Mouse (Mus musculus): Measurements from ENCODE around the gene Fiz1. TPM values are rescaled to one million over a fixed set of nuclear protein-coding genes. Genes with fewer than 3 reads are reported as not detected.
A peak's percentile ranks its signal among the peaks of the same experiment; 100 is the strongest.

Fiz1 gene
- polyA plus RNA-seq (2012; ENCODE audit: insufficient read depth, low replicate concordance): 17.2 and 28.0 TPM in 2 replicates

GRCm38 (mm10) chr7:5014251-5015117 lies at the start of gene Fiz1, which contains the start of gene Zfp524:
Gene Fiz1 (minus strand): TSS chr7:5014697.
Gene Zfp524 (plus strand): TSS chr7:5014415.
- Histone ChIP-seq H3K4me1 (peaks cover 49% of the 10 kb centered on the region), H3K36me3 (replicated peaks; ENCODE audit: low read length) (peaks cover 56% of the 10 kb centered on the region), H3K9me3 (0 out of 2 replicates have a peak, but pooled peaks cover 3% of the 10 kb centered on the region)

GRCm38 (mm10) chr7:5062360-5063001 lies 48.0 kb upstream of the Fiz1 start:
- peaks cover 71% of the 10 kb centered on the region for H3K4me1 ChIP-seq
- no peaks in the 10 kb centered on the region for H3K9me3 ChIP-seq
- TF ChIP-seq GATA1 (IDR thresholded peaks at IDR 0.05; ENCODE audit: borderline replicate concordance, low read length) (no peak), FLI1 (IDR thresholded peaks at IDR 0.05; ENCODE audit: low read length) (no peak)
- peaks cover 29% of the 10 kb centered on the region for H3K36me3 ChIP-seq (replicated peaks; ENCODE audit: low read length)
- peak overlapping the region; percentile 95 for H3K4me3 ChIP-seq (replicated peaks)
- H3K27me3 ChIP-seq (replicated peaks): peaks cover 6% of the 10 kb centered on the region

More at GRCm38 (mm10) chr7:5014251-5015117, at the start of gene Fiz1, which contains the start of gene Zfp524:
- TF ChIP-seq FLI1 (IDR thresholded peaks at IDR 0.05; ENCODE audit: low read length): no peak
- no peak for TF ChIP-seq GATA1 (IDR thresholded peaks at IDR 0.05; ENCODE audit: borderline replicate concordance, low read length)
- Histone ChIP-seq H3K4me3 (replicated peaks) (peak within 1 kb of the TSS; percentile 94), H3K27me3 (replicated peaks) (no peaks in the 10 kb centered on the region)

- H3K27me3 ChIP-seq (replicated peaks): peaks cover 12% of the 10 kb centered on the region
- H3K36me3 ChIP-seq (replicated peaks; ENCODE audit: low read length): peaks cover 23% of the 10 kb centered on the region
- 0 out of 2 replicates have a peak, but pooled peaks cover 2% of the 10 kb centered on the region for H3K9me3 ChIP-seq
- peaks cover 71% of the 10 kb centered on the region for H3K4me1 ChIP-seq
- TF ChIP-seq GATA1 (IDR thresholded peaks at IDR 0.05; ENCODE audit: borderline replicate concordance, low read length) (no peak), FLI1 (IDR thresholded peaks at IDR 0.05; ENCODE audit: low read length) (no peak; the same call in 1 of the 2 replicates)
- H3K4me3 ChIP-seq (replicated peaks): peak within 1 kb of the TSS; percentile 95
Observed at GRCm38 (mm10) chr7:5061774-5062359, 47.4 kb upstream of the Fiz1 start, which contains the start of gene U2af2. Gene U2af2 (plus strand): TSS chr7:5062143.

GRCm38 (mm10) chr7:5060944-5061773 lies 46.7 kb upstream of the Fiz1 start:
- peaks cover 19% of the 10 kb centered on the region for H3K27me3 ChIP-seq (replicated peaks)
- H3K4me3 ChIP-seq (replicated peaks): peak overlapping the region; percentile 95
- H3K9me3 ChIP-seq: 0 out of 2 replicates have a peak, but pooled peaks cover 2% of the 10 kb centered on the region
- H3K36me3 ChIP-seq (replicated peaks; ENCODE audit: low read length): peaks cover 16% of the 10 kb centered on the region
- peaks cover 69% of the 10 kb centered on the region for H3K4me1 ChIP-seq
- TF ChIP-seq GATA1 (IDR thresholded peaks at IDR 0.05; ENCODE audit: borderline replicate concordance, low read length) (no peak), FLI1 (IDR thresholded peaks at IDR 0.05; ENCODE audit: low read length) (no peak)

- TF ChIP-seq GATA1 (IDR thresholded peaks at IDR 0.05; ENCODE audit: borderline replicate concordance, low read length): no peak
- TF ChIP-seq FLI1 (IDR thresholded peaks at IDR 0.05; ENCODE audit: low read length): no peak
- H3K4me3 ChIP-seq (replicated peaks): peak overlapping the region; percentile 95
- peaks cover 65% of the 10 kb centered on the region for H3K4me1 ChIP-seq
- H3K27me3 ChIP-seq (replicated peaks): peaks cover 28% of the 10 kb centered on the region
- H3K36me3 ChIP-seq (replicated peaks; ENCODE audit: low read length): peaks cover 7% of the 10 kb centered on the region
- H3K9me3 ChIP-seq: 0 out of 2 replicates have a peak, but pooled peaks cover 2% of the 10 kb centered on the region
Observed at GRCm38 (mm10) chr7:5060239-5060731, 45.8 kb upstream of the Fiz1 start.

GRCm38 (mm10) chr7:5059421-5059820 lies 44.9 kb upstream of the Fiz1 start:
- peaks cover 36% of the 10 kb centered on the region for H3K27me3 ChIP-seq (replicated peaks)
- H3K9me3 ChIP-seq: peaks cover 5% of the 10 kb centered on the region; the same call in 1 of the 2 replicates
- peak overlapping the region; percentile 95 for H3K4me3 ChIP-seq (replicated peaks)
- peaks cover 3% of the 10 kb centered on the region for H3K36me3 ChIP-seq (replicated peaks; ENCODE audit: low read length)
- H3K4me1 ChIP-seq: peaks cover 65% of the 10 kb centered on the region
- TF ChIP-seq FLI1 (IDR thresholded peaks at IDR 0.05; ENCODE audit: low read length) (no peak), GATA1 (IDR thresholded peaks at IDR 0.05; ENCODE audit: borderline replicate concordance, low read length) (no peak)

- TF ChIP-seq FLI1 (IDR thresholded peaks at IDR 0.05; ENCODE audit: low read length): no peak
- TF ChIP-seq GATA1 (IDR thresholded peaks at IDR 0.05; ENCODE audit: borderline replicate concordance, low read length): no peak
- peaks cover 65% of the 10 kb centered on the region for H3K4me1 ChIP-seq
- H3K9me3 ChIP-seq: peaks cover 5% of the 10 kb centered on the region; the same call in 1 of the 2 replicates
- no peak overlapping the region for H3K4me3 ChIP-seq (replicated peaks)
- H3K27me3 ChIP-seq (replicated peaks): peaks cover 44% of the 10 kb centered on the region
- H3K36me3 ChIP-seq (replicated peaks; ENCODE audit: low read length): no peaks in the 10 kb centered on the region
Observed at GRCm38 (mm10) chr7:5058631-5059030, 44.1 kb upstream of the Fiz1 start.

GRCm38 (mm10) chr7:5057804-5058203 lies 43.3 kb upstream of the Fiz1 start:
- Histone ChIP-seq H3K4me3 (replicated peaks) (peak overlapping the region; percentile 69), H3K36me3 (replicated peaks; ENCODE audit: low read length) (no peaks in the 10 kb centered on the region), H3K9me3 (peaks cover 7% of the 10 kb centered on the region; the same call in 1 of the 2 replicates), H3K27me3 (replicated peaks) (peaks cover 53% of the 10 kb centered on the region), H3K4me1 (peaks cover 69% of the 10 kb centered on the region)
- TF ChIP-seq GATA1 (IDR thresholded peaks at IDR 0.05; ENCODE audit: borderline replicate concordance, low read length) (no peak), FLI1 (IDR thresholded peaks at IDR 0.05; ENCODE audit: low read length) (no peak)
